Mouse (Mus musculus): ENCODE results near the gene Brd2.

Gene Brd2

GRCm38 (mm10) chr17:34134451-34134850 is 12.0 kb upstream of the Brd2 start:
- CTCF ChIA-PET, result interaction anchor here (0.9 to 1.2 kb wide), 2 partner anchors 28 to 35 kb away, joined by 3 read pairs; no protein-coding TSS in a partner anchor

- CTCF ChIA-PET, result no interaction called here
Observed at GRCm38 (mm10) chr17:34133289-34133688, 10.9 kb upstream of the Brd2 start.

GRCm38 (mm10) chr17:34131911-34132310 is 9.5 kb upstream of the Brd2 start:
- CTCF ChIA-PET, result no interaction called here

- CTCF ChIA-PET, result interaction anchor here (0.5 to 1.1 kb wide), 4 partner anchors 20 to 81 kb away, joined by 3 to 5 read pairs (median 4); no protein-coding TSS in a partner anchor
Observed at GRCm38 (mm10) chr17:34130073-34130947, 7.9 kb upstream of the Brd2 start.

- CTCF ChIA-PET, result interaction anchor here (0.5 to 1.0 kb wide), 3 partner anchors 41 to 83 kb away, joined by 3 to 5 read pairs (median 3); no protein-coding TSS in a partner anchor
Observed at GRCm38 (mm10) chr17:34128944-34129791, 6.7 kb upstream of the Brd2 start.

- CTCF ChIA-PET, result interaction anchor here (0.6 kb wide), 1 partner anchor 53 kb away, joined by 3 read pairs; no protein-coding TSS in a partner anchor
Observed at GRCm38 (mm10) chr17:34128264-34128937, 6.0 kb upstream of the Brd2 start.

GRCm38 (mm10) chr17:34127475-34127874 is 5.0 kb upstream of the Brd2 start:
- CTCF ChIA-PET, result no interaction called here

GRCm38 (mm10) chr17:34126826-34127420 is 4.5 kb upstream of the Brd2 start:
- CTCF ChIA-PET, result interaction anchor here (0.7 kb wide), 1 partner anchor 91 kb away, joined by 3 read pairs; no protein-coding TSS in a partner anchor

- CTCF ChIA-PET, result interaction anchor here (0.5 to 1.0 kb wide), 3 partner anchors 20 to 961 kb away, joined by 3 read pairs; no protein-coding TSS in a partner anchor
Observed at GRCm38 (mm10) chr17:34124649-34125048, 2.2 kb upstream of the Brd2 start.

GRCm38 (mm10) chr17:34123518-34123917 is 1.1 kb upstream of the Brd2 start:
- CTCF ChIA-PET, result interaction anchor here (0.7 kb wide), 1 partner anchor 29 kb away, joined by 3 read pairs; no protein-coding TSS in a partner anchor

- CTCF ChIA-PET, result interaction anchor here (0.7 kb wide), 1 partner anchor 29 kb away, joined by 3 read pairs; no protein-coding TSS in a partner anchor
Observed at GRCm38 (mm10) chr17:34123111-34123510, 677 bp upstream of the Brd2 start.

GRCm38 (mm10) chr17:34121879-34122187 is 601 bp downstream of the Brd2 start:
- CTCF ChIA-PET, result no interaction called here

- CTCF ChIA-PET, result no interaction called here
Observed at GRCm38 (mm10) chr17:34121172-34121878, 1.1 kb downstream of the Brd2 start.

- CTCF ChIA-PET, result interaction anchor here (0.6 to 1.3 kb wide), 2 partner anchors 11 to 105 kb away, joined by 3 read pairs; no protein-coding TSS in a partner anchor
Observed at GRCm38 (mm10) chr17:34120814-34121171, 1.6 kb downstream of the Brd2 start.

GRCm38 (mm10) chr17:34120180-34120723 is 2.2 kb downstream of the Brd2 start:
- CTCF ChIA-PET, result interaction anchor here (0.6 to 1.3 kb wide), 2 partner anchors 10 to 105 kb away, joined by 3 read pairs; no protein-coding TSS in a partner anchor

- CTCF ChIA-PET, result interaction anchor here (1.3 kb wide), 1 partner anchor 9 kb away, joined by 3 read pairs; no protein-coding TSS in a partner anchor
Observed at GRCm38 (mm10) chr17:34119249-34120179, 2.9 kb downstream of the Brd2 start, which contains the start of gene H2-DMa. H2-DMa (plus strand) TSS chr17:34119541.

- CTCF ChIA-PET, result no interaction called here
Observed at GRCm38 (mm10) chr17:34118873-34119248, 3.6 kb downstream of the Brd2 start.

GRCm38 (mm10) chr17:34118113-34118872 is 4.1 kb downstream of the Brd2 start:
- CTCF ChIA-PET, result interaction anchor here (0.6 to 1.8 kb wide), 3 partner anchors 11 to 43 kb away, joined by 3 to 8 read pairs (median 5); no protein-coding TSS in a partner anchor

Measured in spleen, embryonic (tissue).